Mouse (Mus musculus) CH12.LX (cell line): ENCODE measurements around the gene Got2. TPM values are rescaled to one million over a fixed set of nuclear protein-coding genes. Genes with fewer than 3 reads are reported as not detected.

Experiments used
- DNase-seq: peaks from one replicate; pipeline ENCODE4 v3.0.0-alpha.2; 2013; ENCODE audit errors: extremely low read depth
- H3K27ac ChIP-seq: 2 replicates; pipeline ENCODE4 v1.5.1; 2012; ENCODE audit warnings: low read depth, mild to moderate bottlenecking, control low read depth, moderate library complexity; ENCODE audit not compliant: insufficient read depth
- H3K27me3 ChIP-seq: replicated peaks from 2 replicates; pipeline ENCODE3; 2012; ENCODE audit warnings: inconsistent platforms
- H3K36me3 ChIP-seq, 2 experiments: replicated peaks in 1 of 2; 2 replicates each; pipeline versions ENCODE3 to v1.6.1; 2012; ENCODE audit warnings: inconsistent platforms in 1 of 2, low read length in 1 of 2, mild to moderate bottlenecking in 1 of 2, mixed read lengths in 1 of 2, moderate library complexity in 1 of 2; ENCODE audit not compliant: control insufficient read depth in 1 of 2, insufficient read depth in 1 of 2
- H3K4me1 ChIP-seq, 2 experiments: 2 replicates each; pipeline ENCODE4 v1.6.1; 2012; ENCODE audit warnings: inconsistent platforms in 1 of 2, moderate library complexity in 1 of 2; ENCODE audit not compliant: insufficient read depth in 2 of 2, control insufficient read depth in 1 of 2
- H3K4me2 ChIP-seq: 2 replicates; pipeline ENCODE4 v1.6.1; 2012; ENCODE audit warnings: low read depth, mild to moderate bottlenecking, control low read depth; ENCODE audit not compliant: poor library complexity, insufficient read depth, severe bottlenecking
- H3K4me3 ChIP-seq, 3 experiments: fragments of 150-350 bp in 1 of 3; sonication (generic) in 1 of 3; replicated peaks in 1 of 3; 2 replicates each; pipeline versions ENCODE3 to v1.5.1; 2011 to 2012; ENCODE audit warnings: low read depth in 2 of 3, low read length in 2 of 3, mild to moderate bottlenecking in 2 of 3, moderate library complexity in 2 of 3, control low read depth in 1 of 3, improper control_type of control experiment in 1 of 3, inconsistent platforms in 1 of 3, mixed read lengths in 1 of 3; ENCODE audit not compliant: poor library complexity in 1 of 3
- H3K79me2 ChIP-seq: replicated peaks from 2 replicates; pipeline ENCODE4 v1.6.1; 2012; ENCODE audit warnings: mild to moderate bottlenecking, moderate library complexity; ENCODE audit not compliant: control insufficient read depth, poor library complexity, insufficient read depth, severe bottlenecking; ENCODE audit errors: extremely low read depth
- H3K9ac ChIP-seq: 2 replicates; pipeline ENCODE4 v1.6.1; 2012; ENCODE audit warnings: low read depth, mild to moderate bottlenecking, control low read depth, moderate library complexity; ENCODE audit not compliant: insufficient read depth
- H3K9me3 ChIP-seq: replicated peaks from 2 replicates; pipeline ENCODE3; 2012; ENCODE audit warnings: low read length, inconsistent platforms, mixed read lengths
- BHLHE40 ChIP-seq: IDR thresholded peaks from 2 replicates; pipeline ENCODE4 v1.6.1; 2011; ENCODE audit warnings: mild to moderate bottlenecking, low read depth, low read length, improper control_type of control experiment
- CHD2 ChIP-seq: IDR thresholded peaks from 2 replicates; pipeline ENCODE4 v1.6.1; 2011; ENCODE audit warnings: low read length, improper control_type of control experiment
- CTCF ChIP-seq, 2 experiments: IDR thresholded peaks in 1 of 2; conservative IDR thresholded peaks in 1 of 2; 2 replicates each; pipeline ENCODE4 v1.5.1; 2011 to 2012; ENCODE audit warnings: low read depth in 2 of 2, low read length in 2 of 2, improper control_type of control experiment in 1 of 2, inconsistent platforms in 1 of 2, mild to moderate bottlenecking in 1 of 2, moderate library complexity in 1 of 2
- E2F4 ChIP-seq: IDR thresholded peaks from 2 replicates; pipeline ENCODE4 v1.6.1; 2011; ENCODE audit warnings: low read depth, low read length, improper control_type of control experiment; ENCODE audit not compliant: insufficient replicate concordance
- ELF1 ChIP-seq: IDR thresholded peaks from 2 replicates; pipeline ENCODE4 v1.6.1; 2014; ENCODE audit warnings: low read depth, mild to moderate bottlenecking, inconsistent platforms, low read length, improper control_type of control experiment
- EP300 ChIP-seq: IDR thresholded peaks from 2 replicates; pipeline ENCODE4 v1.6.1; 2011; ENCODE audit warnings: low read length, improper control_type of control experiment
- ETS1 ChIP-seq: conservative IDR thresholded peaks from 2 replicates; pipeline ENCODE4 v1.6.1; 2012; ENCODE audit warnings: low read depth, mild to moderate bottlenecking, inconsistent platforms, low read length, improper control_type of control experiment, moderate library complexity
- HCFC1 ChIP-seq: IDR thresholded peaks from 2 replicates; pipeline ENCODE4 v1.6.1; 2012; ENCODE audit warnings: low read depth, mild to moderate bottlenecking, inconsistent platforms, low read length, improper control_type of control experiment
- IRF4 ChIP-seq: IDR thresholded peaks from 2 replicates; pipeline ENCODE4 v1.6.1; 2014; ENCODE audit warnings: low read depth, mild to moderate bottlenecking, inconsistent platforms, low read length, improper control_type of control experiment
- JUN ChIP-seq: IDR thresholded peaks from 2 replicates; pipeline ENCODE4 v1.6.1; 2011; ENCODE audit warnings: low read depth, mild to moderate bottlenecking, low read length, improper control_type of control experiment, moderate library complexity; ENCODE audit not compliant: insufficient read depth
- JUND ChIP-seq: conservative IDR thresholded peaks from 2 replicates; pipeline ENCODE4 v1.6.1; 2011; ENCODE audit warnings: low read depth, low read length, improper control_type of control experiment
- KAT2A ChIP-seq: IDR thresholded peaks from 2 replicates; pipeline ENCODE4 v1.6.1; 2012; ENCODE audit warnings: low read length, improper control_type of control experiment, inconsistent platforms; ENCODE audit not compliant: insufficient replicate concordance
- MAFK ChIP-seq: IDR thresholded peaks from 2 replicates; pipeline ENCODE4 v1.6.1; 2011; ENCODE audit warnings: low read length, improper control_type of control experiment; ENCODE audit not compliant: insufficient replicate concordance
- MAX ChIP-seq: IDR thresholded peaks from 2 replicates; pipeline ENCODE4 v1.6.1; 2011; ENCODE audit warnings: low read length, improper control_type of control experiment
- MAZ ChIP-seq: IDR thresholded peaks from 2 replicates; pipeline ENCODE4 v1.6.1; 2012; ENCODE audit warnings: low read depth, mild to moderate bottlenecking, inconsistent platforms, low read length, improper control_type of control experiment, moderate library complexity
- MEF2A ChIP-seq: IDR thresholded peaks from 2 replicates; pipeline ENCODE4 v1.6.1; 2014; ENCODE audit warnings: low read depth, mild to moderate bottlenecking, inconsistent platforms, low read length, improper control_type of control experiment, borderline replicate concordance
- MXI1 ChIP-seq: IDR thresholded peaks from 2 replicates; pipeline ENCODE4 v1.6.1; 2011; ENCODE audit warnings: mild to moderate bottlenecking, low read depth, low read length, improper control_type of control experiment
- MYC ChIP-seq: IDR thresholded peaks from 2 replicates; pipeline ENCODE4 v1.6.1; 2011; ENCODE audit warnings: low read depth, mild to moderate bottlenecking, improper control_type of control experiment, low read length
- NELFE ChIP-seq: IDR thresholded peaks from 2 replicates; pipeline ENCODE4 v1.6.1; 2011; ENCODE audit warnings: low read depth, low read length, improper control_type of control experiment
- NRF1 ChIP-seq: IDR thresholded peaks from 2 replicates; pipeline ENCODE4 v1.6.1; 2014; ENCODE audit warnings: low read depth, mild to moderate bottlenecking, inconsistent platforms, low read length, improper control_type of control experiment, moderate library complexity
- POLR2A ChIP-seq: IDR thresholded peaks from 2 replicates; pipeline ENCODE4 v1.6.1; 2011; ENCODE audit warnings: low read depth, mild to moderate bottlenecking, improper control_type of control experiment, low read length
- POLR2AphosphoS2 ChIP-seq: IDR thresholded peaks from 2 replicates; pipeline ENCODE4 v1.6.1; 2011; ENCODE audit warnings: low read depth, low read length, improper control_type of control experiment
- RAD21 ChIP-seq: IDR thresholded peaks from 2 replicates; pipeline ENCODE4 v1.6.1; 2011; ENCODE audit warnings: low read depth, mild to moderate bottlenecking, low read length, improper control_type of control experiment, moderate library complexity
- RCOR1 ChIP-seq: conservative IDR thresholded peaks from 2 replicates; pipeline ENCODE4 v1.6.1; 2012; ENCODE audit warnings: low read depth, mild to moderate bottlenecking, inconsistent platforms, low read length, improper control_type of control experiment
- SMC3 ChIP-seq: IDR thresholded peaks from 2 replicates; pipeline ENCODE4 v1.6.1; 2011; ENCODE audit warnings: low read depth, low read length, improper control_type of control experiment
- TBP ChIP-seq: conservative IDR thresholded peaks from 2 replicates; pipeline ENCODE4 v1.6.1; 2011; ENCODE audit warnings: low read depth, low read length, improper control_type of control experiment
- TCF12 ChIP-seq: IDR thresholded peaks from 2 replicates; pipeline ENCODE4 v1.6.1; 2014; ENCODE audit warnings: low read depth, mild to moderate bottlenecking, inconsistent platforms, low read length, improper control_type of control experiment
- USF1 ChIP-seq: IDR thresholded peaks from 2 replicates; pipeline ENCODE4 v1.6.1; 2014; ENCODE audit warnings: low read depth, mild to moderate bottlenecking, inconsistent platforms, low read length, improper control_type of control experiment
- USF2 ChIP-seq: conservative IDR thresholded peaks from 2 replicates; pipeline ENCODE4 v1.6.1; 2011; ENCODE audit warnings: low read depth, low read length, improper control_type of control experiment
- ZC3H11A ChIP-seq: IDR thresholded peaks from 2 replicates; pipeline ENCODE4 v1.6.1; 2012; ENCODE audit warnings: low read depth, mild to moderate bottlenecking, inconsistent platforms, low read length, improper control_type of control experiment
- ZKSCAN1 ChIP-seq: IDR thresholded peaks from 2 replicates; pipeline ENCODE4 v1.6.1; 2012; ENCODE audit warnings: low read depth, inconsistent platforms, low read length, improper control_type of control experiment, borderline replicate concordance
- ZMIZ1 ChIP-seq: IDR thresholded peaks from 2 replicates; pipeline ENCODE4 v1.6.1; 2012; ENCODE audit warnings: low read depth, mild to moderate bottlenecking, inconsistent platforms, low read length, improper control_type of control experiment
- ZNF384 ChIP-seq: IDR thresholded peaks from 2 replicates; pipeline ENCODE4 v1.6.1; 2012; ENCODE audit warnings: low read depth, low read length, improper control_type of control experiment, inconsistent platforms
- dilution Hi-C: fragments of 300-500 bp; cut with MboI; formaldehyde crosslinking; loops from 2 replicates; pipeline ENCODE4 v1.14.3; 2020; ENCODE audit warnings: low sequenced_read_pairs; ENCODE audit not compliant: extremely low pct_unique_long_range_greater_than_20kb, extremely low pct_ligation_motif_present
- in situ Hi-C: fragments of 300-500 bp; cut with MboI; formaldehyde crosslinking; loops from 3 replicates; pipeline ENCODE4 v1.14.3; 2019; ENCODE audit warnings: low sequenced_read_pairs, low pct_ligation_motif_present, low pct_unique_long_range_greater_than_20kb, mixed read lengths
- polyA plus RNA-seq: library from polyadenylated mRNA; unstranded; fragments of >175 nt; gene quantifications from 2 replicates; pipeline ENCODE4 v1.2.1, GENCODE M21; 2012; ENCODE audit warnings: low read depth; ENCODE audit not compliant: insufficient read length
- total RNA-seq, 2 experiments: library from RNA; depleted of rRNA; stranded (reverse); fragments of 300-350 nt in 1 of 2; fragments of >200 nt in 1 of 2; gene quantifications; 2 replicates each; pipeline ENCODE4 v1.2.3; 2012 to 2014

Gene Got2
- total and polyA plus RNA-seq, 3 experiments, result 283 to 489 (median 303) TPM

GRCm38 (mm10) chr8:95833435-95833984 lies 54.8 kb downstream of the Got2 start (continued):
- 0 out of 2 replicates have a peak, but pooled peaks have one; percentile 5 for TF ChIP-seq TBP
- TF ChIP-seq USF1, result no peak
- no peak for TF ChIP-seq MXI1
- TF ChIP-seq ETS1, result no peak
- no peak for TF ChIP-seq RAD21
- no peak for TF ChIP-seq ZC3H11A
- TF ChIP-seq TCF12, result no peak

- H3K27ac ChIP-seq, result peak overlapping the region; percentile 69
- in situ Hi-C loops, result no loop called here
- TF ChIP-seq MYC (0 out of 2 replicates have a peak, but pooled peaks have one; percentile 79), ZNF384 (no peak), ELF1 (no peak), EP300 (peak; percentile 84), KAT2A (0 out of 2 replicates have a peak, but pooled peaks have one; percentile 26), MXI1 (peak; percentile 47; the same call in 1 of the 2 replicates), IRF4 (peak; percentile 87), USF1 (no peak), USF2 (no peak), ZKSCAN1 (no peak), MAZ (peak; percentile 62; the same call in 1 of the 2 replicates), CHD2 (no peak; the same call in 1 of the 2 replicates), MAX (peak; percentile 72), JUN (peak; percentile 33; the same call in 1 of the 2 replicates), SMC3 (peak; percentile 63), MAFK (peak; percentile 93), NELFE (peak; percentile 69), CTCF (conservative IDR thresholded peaks at IDR 0.05 in 1 of 2, IDR thresholded peaks at IDR 0.05 in 1 of 2; ENCODE audit: low read depth in 2 of 2, low read length in 2 of 2) (peak; percentile 88 to 99), E2F4 (0 out of 2 replicates have a peak, but pooled peaks have one; percentile 23), MEF2A (peak; percentile 84; the same call in 1 of the 2 replicates), TCF12 (peak; percentile 79), ETS1 (peak; percentile 85), POLR2AphosphoS2 (no peak), TBP (0 out of 2 replicates have a peak, but pooled peaks have one; percentile 58), RCOR1 (peak; percentile 85), POLR2A (peak; percentile 23; the same call in 1 of the 2 replicates), ZMIZ1 (peak; percentile 14; the same call in 1 of the 2 replicates), JUND (peak; percentile 55; the same call in 1 of the 2 replicates), HCFC1 (peak; percentile 51), NRF1 (no peak), RAD21 (peak; percentile 91), BHLHE40 (peak; percentile 73)
Observed at GRCm38 (mm10) chr8:95832603-95833434, 55.5 kb downstream of the Got2 start.

More at GRCm38 (mm10) chr8:95832603-95833434, 55.5 kb downstream of the Got2 start:
- Histone ChIP-seq H3K4me3 (peak overlapping the region; percentile 51 to 58 (median 54)), H3K9me3 (no peaks in the 10 kb centered on the region), H3K4me2 (peak overlapping the region; percentile 87), H3K36me3 (peaks cover 16 to 48% of the 10 kb centered on the region in 2 experiments), H3K4me1 (peaks cover 8 to 24% of the 10 kb centered on the region in 2 experiments), H3K79me2 (no peaks in the 10 kb centered on the region), H3K27me3 (no peaks in the 10 kb centered on the region), H3K9ac (peak overlapping the region; percentile 89)
- dilution Hi-C loops, result no loop called here
- peak; percentile 90 for DNase-seq
